Mouse (Mus musculus) liver, embryonic 14.5 days (tissue): ENCODE measurements around the gene Rdm1.

Source experiments
- CTCF ChIP-seq: IDR thresholded peaks from 2 replicates; pipeline ENCODE4 v1.5.1; 2016; ENCODE audit warnings: antibody characterized with exemption, low read depth, control low read depth
- EP300 ChIP-seq: IDR thresholded peaks from 2 replicates; pipeline ENCODE4 v1.6.1; 2016; ENCODE audit warnings: antibody characterized with exemption, low read depth

GRCm38 (mm10) chr11:101615380-101615779 lies 11.6 kb upstream of the Rdm1 start:
- TF ChIP-seq CTCF, result no peak
- peak; percentile 47 for TF ChIP-seq EP300
